Mouse (Mus musculus) WW6 (cell line): ENCODE results near the gene Mettl26.
"Not testable (repeated sequence)": the region's sequence is repeated elsewhere in the genome, so short reads cannot be mapped to it uniquely, and the experiment has no call there.

Experiments
- DNase-seq: peaks from one replicate; pipeline ENCODE4 v3.0.0-alpha.2; 2013; ENCODE audit warnings: low read depth, low spot score

Gene Mettl26

GRCm38 (mm10) chr17:25868601-25869191 lies 6.2 kb upstream of the Mettl26 start, which contains the start of gene Mcrip2:
TSS of gene Mcrip2 (minus strand) at chr17:25868764.
- DNase-seq: no peak

GRCm38 (mm10) chr17:25869498-25869897 lies 5.4 kb upstream of the Mettl26 start:
- no peak for DNase-seq

- DNase-seq: no peak
Observed at GRCm38 (mm10) chr17:25869954-25870353, 4.9 kb upstream of the Mettl26 start.

GRCm38 (mm10) chr17:25871566-25871965 lies 3.3 kb upstream of the Mettl26 start:
- not testable (repeated sequence) for DNase-seq

GRCm38 (mm10) chr17:25872676-25873075 lies 2.2 kb upstream of the Mettl26 start:
- DNase-seq: no peak

GRCm38 (mm10) chr17:25873405-25874147 lies 1.3 kb upstream of the Mettl26 start:
- DNase-seq: no peak

- DNase-seq: no peak
Observed at GRCm38 (mm10) chr17:25874148-25874720, 640 bp upstream of the Mettl26 start.

- DNase-seq: no peak
Observed at GRCm38 (mm10) chr17:25875171-25876136, 580 bp downstream of the Mettl26 start.

- DNase-seq: no peak
Observed at GRCm38 (mm10) chr17:25876347-25876915, 1.6 kb downstream of the Mettl26 start.

- DNase-seq: no peak
Observed at GRCm38 (mm10) chr17:25877025-25877424, 2.2 kb downstream of the Mettl26 start.

GRCm38 (mm10) chr17:25877741-25878610 lies 3.1 kb downstream of the Mettl26 start:
- no peak for DNase-seq

GRCm38 (mm10) chr17:25878611-25879180 lies 3.8 kb downstream of the Mettl26 start:
- no peak for DNase-seq

- no peak for DNase-seq
Observed at GRCm38 (mm10) chr17:25879261-25879660, 4.4 kb downstream of the Mettl26 start.

GRCm38 (mm10) chr17:25879750-25880149 lies 4.9 kb downstream of the Mettl26 start:
- DNase-seq: no peak

- no peak for DNase-seq
Observed at GRCm38 (mm10) chr17:25880196-25880910, 5.5 kb downstream of the Mettl26 start, which contains the start of gene Wfikkn1. TSS of gene Wfikkn1 (minus strand) at chr17:25880858.

GRCm38 (mm10) chr17:25880913-25881641 lies 6.2 kb downstream of the Mettl26 start:
- DNase-seq: no peak

GRCm38 (mm10) chr17:25881691-25882090 lies 6.8 kb downstream of the Mettl26 start:
- DNase-seq: no peak

- no peak for DNase-seq
Observed at GRCm38 (mm10) chr17:25882306-25882705, 7.4 kb downstream of the Mettl26 start.

GRCm38 (mm10) chr17:25883268-25883667 lies 8.4 kb downstream of the Mettl26 start:
- no peak for DNase-seq
